Mouse (Mus musculus): ENCODE results near the gene Gm8369.
"Not testable (repeated sequence)": the region's sequence is repeated elsewhere in the genome, so short reads cannot be mapped to it uniquely, and the experiment has no call there.

Gene Gm8369

GRCm38 (mm10) chr19:11516246-11516645 is 30.5 kb downstream of the Gm8369 start, which contains the start of gene Ms4a6b:
Gene Ms4a6b, plus strand, starts transcription at chr19:11516512.
- DNase-seq (ENCODE audit: low read depth): no peak

DNA sequence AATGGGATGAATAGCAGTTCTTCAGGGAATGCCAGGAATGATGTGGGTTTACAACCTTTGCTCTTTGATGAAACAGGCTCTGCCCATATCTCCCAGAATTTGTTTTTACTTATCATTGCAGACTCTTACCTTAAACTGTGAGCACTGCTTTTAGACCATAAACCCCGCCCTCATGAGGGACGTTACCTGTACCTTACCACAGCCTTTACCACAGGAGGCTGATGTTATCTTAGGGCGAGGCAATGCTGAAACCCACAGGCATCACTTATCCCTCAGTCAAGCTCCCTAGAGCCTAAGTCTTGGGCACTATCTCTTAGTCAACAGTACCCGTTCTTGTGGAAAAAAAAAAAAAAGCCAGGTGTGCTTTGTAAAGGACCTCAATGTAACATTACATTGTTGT is 31.1 kb downstream of the Gm8369 start:
- peak; percentile 91 for DNase-seq (ENCODE audit: low read depth)

DNA sequence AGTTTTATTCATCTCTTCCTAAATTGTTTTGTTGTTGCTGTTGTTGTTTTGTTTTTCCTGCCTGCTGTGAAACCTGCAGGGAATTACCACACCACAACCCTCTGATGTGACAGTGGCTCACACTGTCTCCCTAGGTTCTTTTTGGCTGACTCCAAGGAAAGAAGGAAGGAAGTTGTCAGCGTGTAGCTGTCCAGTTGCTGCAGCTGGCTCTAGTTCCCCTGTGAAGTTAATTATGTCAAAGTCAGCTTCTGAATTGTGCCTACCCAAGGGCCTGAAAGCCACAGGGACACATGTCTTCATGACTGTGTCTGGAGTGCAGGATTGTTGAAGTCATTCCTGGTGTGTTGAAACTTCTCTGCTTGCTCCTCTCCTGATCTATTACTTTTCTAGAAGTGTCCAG is 31.6 kb downstream of the Gm8369 start:
- not testable (repeated sequence) for DNase-seq (ENCODE audit: low read depth)

DNA sequence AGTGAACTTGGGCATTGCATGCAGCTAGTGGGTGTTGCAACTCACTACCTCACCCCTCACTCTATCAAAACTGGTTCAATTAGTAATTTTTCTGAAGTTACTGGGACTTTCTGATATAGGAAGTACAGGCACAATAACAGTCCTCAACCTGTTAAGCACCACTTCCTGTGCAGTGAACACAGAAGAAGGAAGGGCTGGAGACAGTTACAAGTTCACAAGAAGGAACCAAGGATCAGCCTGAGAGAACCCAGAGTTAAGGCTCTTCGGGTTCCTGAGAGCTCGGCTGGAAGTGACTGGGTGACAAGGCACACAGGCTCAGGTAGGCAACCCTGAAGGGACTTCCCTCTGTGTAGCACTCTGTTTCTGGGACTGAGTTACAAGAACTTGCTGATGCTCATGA is 32.6 kb downstream of the Gm8369 start:
- DNase-seq (ENCODE audit: low read depth): peak; percentile 77

DNA sequence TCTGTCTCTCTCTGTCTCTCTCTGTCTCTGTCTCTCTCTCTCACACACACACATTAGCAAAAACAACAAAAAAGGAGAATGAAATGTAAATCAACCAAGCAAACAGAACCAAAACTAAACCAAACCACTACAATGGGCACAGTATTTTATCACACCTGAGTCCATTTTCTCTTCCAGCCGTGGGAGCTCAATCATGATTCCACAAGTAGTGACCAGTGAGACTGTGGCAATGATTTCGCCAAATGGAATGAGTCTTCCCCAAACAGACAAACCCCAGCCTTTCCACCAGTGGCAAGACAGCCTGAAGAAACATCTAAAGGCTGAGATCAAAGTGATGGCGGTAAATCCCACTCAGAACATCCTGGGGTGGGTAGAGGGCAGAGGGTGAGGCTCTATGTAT is 34.4 kb downstream of the Gm8369 start:
- peak; percentile 56 for DNase-seq (ENCODE audit: low read depth)

DNA sequence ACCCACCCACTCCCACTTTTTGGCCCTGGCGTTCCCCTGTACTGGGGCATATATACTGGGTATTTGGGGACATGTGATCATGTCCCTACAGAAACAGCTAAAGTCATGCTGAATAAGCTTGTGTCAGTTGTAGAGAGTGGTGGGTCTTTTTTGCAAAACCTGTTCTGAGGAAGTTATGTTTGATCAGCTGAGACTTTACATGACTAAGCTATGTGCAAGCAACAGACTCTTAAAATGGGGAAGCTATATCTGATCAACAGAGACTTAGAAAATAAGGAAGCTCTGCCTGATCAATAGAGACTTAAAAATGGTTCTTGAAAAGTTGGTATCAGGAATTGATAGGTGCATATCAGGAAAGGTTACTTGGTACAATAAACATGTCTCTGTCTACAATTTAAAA is 47.7 kb downstream of the Gm8369 start:
- peak; percentile 33 for DNase-seq (ENCODE audit: low read depth)

GRCm38 (mm10) chr19:11533888-11534445 is 48.2 kb downstream of the Gm8369 start:
- peak; percentile 43 for DNase-seq (ENCODE audit: low read depth)

- no peak for DNase-seq (ENCODE audit: low read depth)
These were observed 50.9 kb downstream of the Gm8369 start, which contains the start of gene Ms4a4d for GRCm38 (mm10) chr19:11536593-11536992. Gene Ms4a4d, plus strand, starts transcription at chr19:11536801.

- peak; percentile 41 for DNase-seq (ENCODE audit: low read depth)
These were observed 51.6 kb downstream of the Gm8369 start for GRCm38 (mm10) chr19:11537336-11537735.

- DNase-seq (ENCODE audit: low read depth): peak; percentile 92
These were observed 54.6 kb downstream of the Gm8369 start for GRCm38 (mm10) chr19:11540166-11540821.

DNA sequence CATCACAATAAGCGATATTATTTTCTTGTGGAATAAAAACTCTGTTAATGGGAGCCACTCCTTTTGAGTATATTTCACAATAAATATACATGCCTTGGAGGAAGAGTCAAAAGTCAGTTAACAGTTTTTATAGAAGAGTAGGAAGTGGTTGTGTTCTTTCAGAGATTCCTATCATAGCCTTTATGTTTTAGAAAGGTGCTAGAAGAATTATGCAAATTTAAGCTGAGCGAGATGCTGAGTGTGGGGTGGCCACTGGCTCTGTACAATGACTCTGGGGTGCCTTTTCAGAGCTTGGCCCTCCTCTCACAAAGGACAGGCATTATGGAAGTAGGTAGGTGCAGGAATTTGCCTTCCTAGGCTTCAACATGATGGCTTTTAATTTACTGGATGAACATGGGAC is 58.6 kb downstream of the Gm8369 start:
- DNase-seq (ENCODE audit: low read depth): peak; percentile 55

DNA sequence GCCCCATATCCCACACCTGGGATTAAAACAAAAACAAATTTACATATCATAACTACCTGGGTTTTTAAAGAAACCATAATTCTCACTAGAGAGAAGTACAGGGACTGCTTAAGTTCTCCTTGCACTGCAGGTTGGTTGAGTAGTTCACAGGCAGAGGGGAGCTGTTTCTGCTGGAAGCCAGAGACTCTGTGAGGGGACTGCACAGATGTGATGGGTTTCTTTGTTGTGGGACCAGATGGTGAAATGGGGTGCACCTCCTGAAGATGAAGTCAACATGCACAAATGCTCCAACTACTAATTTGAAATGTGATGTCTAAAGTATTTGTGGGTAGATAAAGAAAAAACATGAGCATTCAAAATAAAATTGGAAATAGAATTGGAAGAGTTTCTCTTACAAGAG is 62.2 kb downstream of the Gm8369 start:
- DNase-seq (ENCODE audit: low read depth): no peak

- DNase-seq (ENCODE audit: low read depth): no peak
These were observed 69.0 kb downstream of the Gm8369 start for GRCm38 (mm10) chr19:11554726-11555125.

GRCm38 (mm10) chr19:11559560-11559959 is 73.8 kb downstream of the Gm8369 start:
- DNase-seq (ENCODE audit: low read depth): peak; percentile 25
